Mouse (Mus musculus) forebrain, embryonic 11.5 days (tissue): ENCODE measurements around the gene Zdhhc6. TPM values are rescaled to one million over a fixed set of nuclear protein-coding genes. Genes with fewer than 3 reads are reported as not detected.

Source experiments
- ATAC-seq: fragments of 200-750 bp; cut with Nextera tagmentation; replicated peaks from 2 replicates; pipeline ENCODE4 v1.8.0; 2017; ENCODE audit warnings: moderate TSS enrichment; ENCODE audit not compliant: low FRiP score
- DNase-seq: peaks from one replicate; pipeline ENCODE4 v3.0.0-alpha.2; 2017; ENCODE audit warnings: low spot score
- H3K27ac ChIP-seq: fragments of 300-500 bp; sonication (generic); 2 replicates; pipeline ENCODE4 v1.5.1; 2014; ENCODE audit warnings: low read depth, low read length
- H3K27me3 ChIP-seq: fragments of 300-500 bp; sonication (generic); 2 replicates; pipeline ENCODE4 v1.6.1; 2014; ENCODE audit warnings: mild to moderate bottlenecking, low read length, mixed read lengths; ENCODE audit not compliant: control insufficient read depth, insufficient read depth
- H3K36me3 ChIP-seq: fragments of 300-500 bp; sonication (generic); 2 replicates; pipeline ENCODE4 v1.6.1; 2014; ENCODE audit warnings: mild to moderate bottlenecking, low read length, moderate library complexity, mixed read lengths; ENCODE audit not compliant: control insufficient read depth, insufficient read depth
- H3K4me1 ChIP-seq: fragments of 300-500 bp; sonication (generic); replicated peaks from 2 replicates; pipeline ENCODE4 v1.6.1; 2014; ENCODE audit warnings: low read length, mixed read lengths; ENCODE audit not compliant: control insufficient read depth, insufficient read depth
- H3K4me2 ChIP-seq: fragments of 300-500 bp; sonication (generic); 2 replicates; pipeline ENCODE4 v1.6.1; 2014; ENCODE audit warnings: low read depth, mild to moderate bottlenecking, low read length, moderate library complexity, mixed read lengths; ENCODE audit not compliant: severe bottlenecking
- H3K4me3 ChIP-seq: fragments of 300-500 bp; sonication (generic); 2 replicates; pipeline ENCODE4 v1.5.1; 2014; ENCODE audit warnings: low read depth, low read length
- H3K9ac ChIP-seq: fragments of 300-500 bp; sonication (generic); 2 replicates; pipeline ENCODE4 v1.6.1; 2014; ENCODE audit warnings: low read length
- H3K9me3 ChIP-seq: fragments of 300-500 bp; sonication (generic); 2 replicates; pipeline ENCODE4 v1.6.1; 2016; ENCODE audit warnings: low read length, mixed read lengths; ENCODE audit not compliant: control insufficient read depth
- WGBS: fragments of 180-500 bp; shearing (Covaris S2); extraction: QIAGEN DNeasy Blood & Tissue Kit; methylation state at CpG from one replicate; pipeline ENCODE4 v1.1.7; 2014; 5-methylcytosine and 5-hydroxymethylcytosine counted together
- polyA plus RNA-seq: library from polyadenylated mRNA; unstranded; fragments of >200 nt; fragmentation: Nextera tagmentation; extraction: Ambion mirVana; gene quantifications from 2 replicates; pipeline ENCODE4 v1.2.1, GENCODE M21; 2014

Gene Zdhhc6
- polyA plus RNA-seq, 1 experiment from 2014 or later = 126 TPM

- H3K9me3 ChIP-seq = no peaks in the 10 kb centered on the region
- H3K27ac ChIP-seq = no peak overlapping the region
- no peak overlapping the region for H3K9ac ChIP-seq
- H3K4me3 ChIP-seq = no peak overlapping the region
- ATAC-seq (no peak), DNase-seq (no peak)
- H3K4me2 ChIP-seq = no peak overlapping the region
- peaks cover 6% of the 10 kb centered on the region for H3K4me1 ChIP-seq
- 78% methylated on average over 3 of the region's 3 CpGs for WGBS
- no peaks in the 10 kb centered on the region for H3K27me3 ChIP-seq
- no peaks in the 10 kb centered on the region for H3K36me3 ChIP-seq
Measured at GRCm38 (mm10) chr19:55319036-55319435, 3.2 kb upstream of the Zdhhc6 start.

GRCm38 (mm10) chr19:55316901-55317300 lies 1.1 kb upstream of the Zdhhc6 start:
- WGBS = 58% methylated on average over 10 of the region's 10 CpGs
- no peak overlapping the region for H3K27ac ChIP-seq

GRCm38 (mm10) chr19:55316109-55316714 lies 380 bp upstream of the Zdhhc6 start, which contains the start of gene Vti1a:
Vti1a (plus strand) TSS chr19:55316295.
- under 1% methylated on average over 48 of the region's 48 CpGs for WGBS
- Histone ChIP-seq H3K9me3 (no peaks in the 10 kb centered on the region), H3K4me1 (peaks cover 12% of the 10 kb centered on the region), H3K27ac (peak within 1 kb of the TSS; percentile 64), H3K9ac (peak within 1 kb of the TSS; percentile 84), H3K4me3 (peak within 1 kb of the TSS; percentile 86), H3K36me3 (peaks cover 3% of the 10 kb centered on the region; the same call in 1 of the 2 replicates), H3K4me2 (peak within 1 kb of the TSS; percentile 92), H3K27me3 (no peaks in the 10 kb centered on the region)
- peak; percentile 90 for ATAC-seq
- peak; percentile 94 for DNase-seq

More at GRCm38 (mm10) chr19:55316901-55317300, 1.1 kb upstream of the Zdhhc6 start:
- DNase-seq (no peak), ATAC-seq (no peak)
- peaks cover 12% of the 10 kb centered on the region for H3K4me1 ChIP-seq
- H3K27me3 ChIP-seq = no peaks in the 10 kb centered on the region
- H3K9ac ChIP-seq = no peak overlapping the region; the same call in 1 of the 2 replicates
- no peaks in the 10 kb centered on the region for H3K9me3 ChIP-seq
- no peaks in the 10 kb centered on the region; the same call in 1 of the 2 replicates for H3K36me3 ChIP-seq
- peak overlapping the region; percentile 86 for H3K4me3 ChIP-seq
- H3K4me2 ChIP-seq = peak overlapping the region; percentile 92

- ATAC-seq = no peak
- WGBS = 100% methylated on average over 2 of the region's 2 CpGs
- no peak overlapping the region for H3K4me3 ChIP-seq
Measured at GRCm38 (mm10) chr19:55313649-55314048, 2.2 kb downstream of the Zdhhc6 start.

GRCm38 (mm10) chr19:55311874-55312273 lies 4.0 kb downstream of the Zdhhc6 start:
- DNase-seq (no peak), ATAC-seq (no peak)
- WGBS = 90% methylated on average over 8 of the region's 8 CpGs
- Histone ChIP-seq H3K27me3 (no peaks in the 10 kb centered on the region), H3K4me3 (no peak overlapping the region), H3K4me1 (peaks cover 11% of the 10 kb centered on the region), H3K27ac (no peak overlapping the region), H3K9me3 (no peaks in the 10 kb centered on the region), H3K36me3 (peaks cover 6% of the 10 kb centered on the region; the same call in 1 of the 2 replicates), H3K4me2 (no peak overlapping the region), H3K9ac (no peak overlapping the region)

More at GRCm38 (mm10) chr19:55313649-55314048, 2.2 kb downstream of the Zdhhc6 start:
- Histone ChIP-seq H3K27ac (no peak overlapping the region), H3K36me3 (peaks cover 3% of the 10 kb centered on the region; the same call in 1 of the 2 replicates), H3K4me2 (no peak overlapping the region), H3K27me3 (no peaks in the 10 kb centered on the region), H3K9me3 (no peaks in the 10 kb centered on the region), H3K9ac (no peak overlapping the region), H3K4me1 (peaks cover 12% of the 10 kb centered on the region)
- DNase-seq = no peak

GRCm38 (mm10) chr19:55305024-55305423 lies 10.8 kb downstream of the Zdhhc6 start:
- Histone ChIP-seq H3K27me3 (no peaks in the 10 kb centered on the region), H3K9me3 (no peaks in the 10 kb centered on the region), H3K36me3 (peaks cover 3% of the 10 kb centered on the region; the same call in 1 of the 2 replicates), H3K4me3 (no peak overlapping the region), H3K27ac (no peak overlapping the region), H3K4me1 (no peaks in the 10 kb centered on the region), H3K9ac (no peak overlapping the region), H3K4me2 (no peak overlapping the region)
- no peak for DNase-seq
- ATAC-seq = no peak

GRCm38 (mm10) chr19:55300525-55300924 lies 15.3 kb downstream of the Zdhhc6 start:
- no peak overlapping the region for H3K4me3 ChIP-seq
- 95% methylated on average over 3 of the region's 3 CpGs for WGBS
- H3K4me2 ChIP-seq = no peak overlapping the region
- DNase-seq (no peak), ATAC-seq (no peak)
- no peaks in the 10 kb centered on the region for H3K9me3 ChIP-seq
- no peak overlapping the region for H3K9ac ChIP-seq
- no peaks in the 10 kb centered on the region for H3K27me3 ChIP-seq
- H3K36me3 ChIP-seq = no peaks in the 10 kb centered on the region; the same call in 1 of the 2 replicates
- no peak overlapping the region for H3K27ac ChIP-seq
- H3K4me1 ChIP-seq = no peaks in the 10 kb centered on the region

GRCm38 (mm10) chr19:55299378-55299777 lies 16.5 kb downstream of the Zdhhc6 start:
- Histone ChIP-seq H3K4me3 (no peak overlapping the region), H3K27me3 (no peaks in the 10 kb centered on the region), H3K4me1 (no peaks in the 10 kb centered on the region), H3K4me2 (no peak overlapping the region), H3K27ac (no peak overlapping the region), H3K36me3 (no peaks in the 10 kb centered on the region; the same call in 1 of the 2 replicates), H3K9ac (no peak overlapping the region), H3K9me3 (no peaks in the 10 kb centered on the region)
- no peak for ATAC-seq
- 100% methylated on average over 1 of the region's 1 CpGs for WGBS
- DNase-seq = no peak

GRCm38 (mm10) chr19:55297961-55298360 lies 17.9 kb downstream of the Zdhhc6 start:
- Histone ChIP-seq H3K27ac (no peak overlapping the region), H3K9ac (no peak overlapping the region), H3K4me1 (no peaks in the 10 kb centered on the region), H3K36me3 (no peaks in the 10 kb centered on the region; the same call in 1 of the 2 replicates), H3K9me3 (no peaks in the 10 kb centered on the region), H3K4me2 (no peak overlapping the region), H3K27me3 (no peaks in the 10 kb centered on the region), H3K4me3 (no peak overlapping the region)
- ATAC-seq (no peak), DNase-seq (no peak)
- WGBS = 82% methylated on average over 5 of the region's 5 CpGs
